Mouse (Mus musculus): ENCODE results near the gene Trim27. TPM values are rescaled to one million over a fixed set of nuclear protein-coding genes. Genes with fewer than 3 reads are reported as not detected.
A peak's percentile ranks its signal among the peaks of the same experiment; 100 is the strongest.

The Trim27 gene
- polyA plus RNA-seq, 1 experiment from 2014 or later = 57.8 TPM

DNA sequence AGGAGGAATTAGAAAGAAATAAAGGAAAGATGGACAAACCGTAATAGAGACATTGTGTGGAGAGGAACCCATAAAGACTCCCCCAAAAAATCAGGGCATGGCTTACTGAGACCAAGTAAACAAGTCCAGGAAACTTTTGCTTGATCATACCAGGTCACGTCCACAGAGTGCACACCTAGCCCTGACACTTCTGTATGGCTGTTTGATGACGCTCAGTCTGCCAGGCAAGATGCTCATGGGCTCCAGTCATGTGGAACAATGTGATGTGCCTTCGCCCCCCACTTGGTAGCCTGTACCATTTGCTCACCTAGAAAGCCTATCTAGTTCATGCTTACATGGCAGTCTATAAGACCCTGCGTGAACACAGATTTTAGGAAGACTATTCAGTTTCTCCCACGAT is 3.8 kb downstream of the Trim27 start:
- TF ChIP-seq CTCF (IDR thresholded peaks at IDR 0.05) = no peak
- POLR2A ChIA-PET = no interaction called here
- ATAC-seq (no peak), DNase-seq (ENCODE audit: low read depth, low spot score) (no peak)
- CTCF ChIA-PET = interaction anchor here (0.6 kb wide), 1 partner anchor 132 kb away, joined by 4 read pairs; no protein-coding TSS in a partner anchor
- in situ Hi-C loops (cut with MboI; ENCODE audit: low pct_unique_long_range_greater_than_20kb) = loop anchor here (10.0 kb wide), 1 partner anchor 542 kb away; the partner anchor contains the start of gene Hist1h2bm
- no peaks in the 10 kb centered on the region for H3K27me3 ChIP-seq

DNA sequence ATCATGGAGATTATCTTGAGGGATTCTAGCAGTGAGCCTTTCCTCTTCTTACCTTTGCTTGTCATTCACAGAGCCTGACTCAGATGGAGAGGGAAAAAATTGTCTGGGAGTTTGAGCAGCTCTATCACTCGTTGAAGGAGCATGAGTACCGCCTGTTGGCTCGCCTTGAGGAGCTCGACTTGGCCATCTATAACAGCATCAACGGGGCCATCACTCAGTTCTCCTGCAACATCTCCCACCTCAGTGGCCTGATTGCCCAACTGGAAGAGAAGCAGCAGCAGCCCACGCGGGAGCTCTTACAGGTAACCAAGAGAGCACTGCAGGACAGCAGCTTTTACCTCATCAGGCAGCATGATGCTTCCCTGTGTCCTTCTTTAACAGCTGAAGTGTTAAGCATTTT is 4.4 kb downstream of the Trim27 start:
- DNase-seq (ENCODE audit: low read depth, low spot score) (no peak), ATAC-seq (no peak)
- no peak for TF ChIP-seq CTCF (IDR thresholded peaks at IDR 0.05)
- POLR2A ChIA-PET = no interaction called here
- in situ Hi-C loops (cut with MboI; ENCODE audit: low pct_unique_long_range_greater_than_20kb) = loop anchor here (10.0 kb wide), 1 partner anchor 541 kb away; the partner anchor contains the start of gene Hist1h2bm
- H3K27me3 ChIP-seq = no peaks in the 10 kb centered on the region
- CTCF ChIA-PET = no interaction called here

DNA sequence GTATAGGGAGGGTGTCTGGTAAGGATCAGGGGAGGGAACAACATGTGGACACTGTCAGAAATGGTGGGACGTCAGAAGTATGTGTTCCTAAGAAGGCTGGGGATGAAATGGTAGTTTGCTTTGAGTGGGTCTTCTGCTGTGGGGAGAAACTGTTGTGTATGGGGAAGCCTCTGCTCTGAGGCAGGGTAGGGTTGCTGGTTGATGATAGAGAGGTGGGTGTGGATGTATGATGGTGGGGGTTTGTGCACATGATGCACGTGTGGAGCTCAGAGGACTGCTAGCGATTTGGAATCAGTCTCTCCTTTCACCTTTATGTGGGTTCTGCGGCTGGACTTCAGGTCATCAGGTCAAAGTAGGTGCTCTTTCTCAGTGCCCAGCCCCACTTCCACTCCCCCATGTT is 6.3 kb downstream of the Trim27 start:
- TF ChIP-seq CTCF (IDR thresholded peaks at IDR 0.05) = no peak
- ChIA-PET CTCF (interaction anchor here (2.1 kb wide), 1 partner anchor 15 kb away, joined by 6 read pairs; no protein-coding TSS in a partner anchor), POLR2A (no interaction called here)
- DNase-seq (ENCODE audit: low read depth, low spot score) (no peak), ATAC-seq (no peak)
- in situ Hi-C loops (cut with MboI; ENCODE audit: low pct_unique_long_range_greater_than_20kb) = loop anchor here (10.0 kb wide), 1 partner anchor 539 kb away; the partner anchor contains the start of gene Hist1h2bm
- H3K27me3 ChIP-seq = no peaks in the 10 kb centered on the region

DNA sequence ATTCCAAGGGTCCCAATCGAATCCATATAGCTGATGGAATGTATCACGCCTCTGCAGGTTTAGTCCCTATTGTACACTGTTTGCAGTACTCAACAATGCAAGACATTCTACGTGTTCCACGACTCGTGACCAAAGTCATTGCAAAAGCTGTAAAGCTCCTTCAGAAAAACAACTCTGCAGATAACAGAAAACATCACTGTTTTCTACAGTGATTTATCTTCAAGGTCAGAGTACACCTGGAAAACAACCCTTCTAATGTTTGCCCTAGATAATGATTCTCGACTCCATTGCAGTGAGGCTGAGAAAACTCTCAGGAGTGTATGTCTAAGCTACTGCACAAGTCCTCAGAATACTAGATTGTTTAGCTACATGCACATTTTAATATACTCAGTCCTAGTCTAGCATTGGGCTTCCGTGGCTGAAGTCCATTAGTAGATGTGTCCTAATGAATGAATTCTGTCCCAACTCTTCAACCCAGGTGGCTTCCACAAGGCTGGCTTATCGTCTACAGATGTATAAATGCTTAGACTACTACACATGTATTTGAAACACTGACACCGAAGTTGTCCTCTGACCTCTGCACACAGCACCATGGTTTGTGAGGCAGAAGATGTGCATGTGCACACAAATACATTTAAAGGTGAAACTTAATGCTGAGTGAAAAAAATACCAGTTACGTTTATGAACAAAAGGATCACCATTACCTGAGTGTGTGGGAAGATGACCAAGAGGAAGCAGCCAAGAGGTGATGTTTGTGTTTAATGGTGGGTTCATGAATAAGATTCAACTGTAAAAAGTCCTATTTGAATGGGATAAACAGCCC is 16.4 kb downstream of the Trim27 start:
- in situ Hi-C loops (cut with MboI; ENCODE audit: low pct_unique_long_range_greater_than_20kb) = no loop called here
- ChIA-PET POLR2A (no interaction called here), CTCF (interaction anchor here (0.9 to 1.6 kb wide), 3 partner anchors 11 to 35 kb away, joined by 3 to 6 read pairs (median 5); no protein-coding TSS in a partner anchor)
- no peak for DNase-seq (ENCODE audit: low read depth, low spot score)
- no peaks in the 10 kb centered on the region for H3K27me3 ChIP-seq
- TF ChIP-seq CTCF (IDR thresholded peaks at IDR 0.05) = no peak
- ATAC-seq = no peak

DNA sequence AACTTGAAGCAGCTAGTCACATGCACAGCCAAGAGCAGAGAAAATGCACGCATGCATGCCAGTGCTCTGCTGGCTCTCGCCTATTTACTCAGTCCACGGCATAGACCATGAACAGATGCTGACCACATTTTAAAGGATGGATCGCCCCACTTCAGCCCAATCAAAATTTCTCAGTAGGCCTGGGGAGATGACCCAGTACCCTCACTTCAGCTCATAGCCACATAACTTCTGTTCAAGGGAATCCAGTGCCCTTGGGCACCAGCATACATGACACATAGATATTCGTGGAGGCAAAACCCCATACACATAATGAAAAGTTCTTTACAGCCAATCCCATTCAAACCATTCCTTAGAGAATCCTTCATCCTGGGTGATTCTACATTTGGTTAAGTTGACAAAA is 18.5 kb downstream of the Trim27 start:
- POLR2A ChIA-PET = interaction anchor here (0.6 kb wide), 1 partner anchor 24 kb away, joined by 4 read pairs; no protein-coding TSS in a partner anchor
- no peak for TF ChIP-seq CTCF (IDR thresholded peaks at IDR 0.05)
- H3K27me3 ChIP-seq = no peaks in the 10 kb centered on the region
- ATAC-seq = peak; percentile 46
- DNase-seq (ENCODE audit: low read depth, low spot score) = no peak
- CTCF ChIA-PET = interaction anchor here (0.6 to 1.0 kb wide), 3 partner anchors 9 to 36 kb away, joined by 3 read pairs; no protein-coding TSS in a partner anchor
- in situ Hi-C loops (cut with MboI; ENCODE audit: low pct_unique_long_range_greater_than_20kb) = no loop called here

DNA sequence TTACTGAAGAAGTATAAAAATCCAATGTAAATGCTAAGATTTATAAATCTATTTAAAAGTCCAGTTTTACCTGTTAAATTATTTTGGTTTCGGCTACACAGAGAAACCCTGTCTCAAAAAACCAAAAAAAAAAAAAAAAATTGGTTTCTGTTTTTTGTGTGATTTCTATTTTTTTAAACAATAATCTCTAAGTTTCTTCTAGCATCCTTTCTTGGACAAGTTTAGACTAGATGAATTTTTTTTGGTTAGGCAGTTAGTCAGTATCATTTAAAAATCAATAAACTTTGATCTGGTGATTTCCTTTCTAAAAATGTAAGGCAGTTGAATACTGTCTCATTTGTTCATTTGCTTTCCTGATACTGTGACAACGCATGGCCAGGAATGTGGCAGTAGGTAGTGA is 19.1 kb downstream of the Trim27 start:
- ChIA-PET POLR2A (no interaction called here), CTCF (interaction anchor here (0.9 to 1.0 kb wide), 2 partner anchors 10 to 25 kb away, joined by 3 read pairs; no protein-coding TSS in a partner anchor)
- in situ Hi-C loops (cut with MboI; ENCODE audit: low pct_unique_long_range_greater_than_20kb) = no loop called here
- no peaks in the 10 kb centered on the region for H3K27me3 ChIP-seq
- ATAC-seq = no peak
- no peak for DNase-seq (ENCODE audit: low read depth, low spot score)
- no peak for TF ChIP-seq CTCF (IDR thresholded peaks at IDR 0.05)

DNA sequence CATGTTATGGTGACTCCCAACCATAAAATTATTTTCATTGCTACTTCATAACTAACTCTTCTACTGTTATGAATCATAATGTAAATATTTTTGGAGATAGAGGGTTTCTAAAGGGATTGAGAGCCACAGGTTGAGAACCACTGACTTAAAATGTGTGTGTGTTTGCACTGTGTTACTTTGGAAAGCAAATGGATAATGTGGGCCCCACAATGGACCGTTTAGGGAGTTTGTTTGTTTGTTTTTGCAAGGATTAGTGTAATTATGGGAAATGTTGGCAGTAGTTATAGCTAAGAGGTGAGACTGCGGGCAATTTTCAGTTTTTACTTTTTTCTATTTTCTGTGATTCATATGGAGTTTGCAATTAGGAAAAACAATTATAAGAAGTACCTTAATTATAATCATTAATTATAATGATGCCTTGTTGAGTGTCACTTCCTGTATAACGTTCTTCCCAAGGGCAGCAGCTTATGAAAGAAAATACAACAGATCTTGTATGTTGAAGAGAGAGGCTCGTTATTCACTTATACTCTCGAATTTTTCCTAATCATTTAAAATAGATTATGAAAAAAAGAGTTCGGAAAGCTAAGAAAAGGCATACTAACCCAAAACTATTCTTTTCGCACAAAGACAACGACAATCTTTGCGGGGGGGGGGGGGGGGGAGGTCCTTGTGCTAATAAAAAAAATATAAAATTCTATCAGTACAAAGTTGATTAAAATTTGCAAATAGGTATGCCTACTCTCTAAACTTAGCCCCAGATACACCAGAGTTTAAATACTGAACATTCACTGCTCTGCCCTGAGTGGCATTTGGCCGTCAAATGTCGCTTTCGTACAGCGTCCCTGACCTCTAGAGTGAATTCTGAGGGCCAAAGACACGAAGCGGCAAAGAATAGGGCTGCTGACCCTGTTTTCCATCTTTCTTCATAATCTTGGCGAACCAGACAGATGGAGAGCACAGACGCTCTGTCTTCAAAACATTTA is 20.1 kb downstream of the Trim27 start:
- POLR2A ChIA-PET = no interaction called here
- no peak for TF ChIP-seq CTCF (IDR thresholded peaks at IDR 0.05)

DNA sequence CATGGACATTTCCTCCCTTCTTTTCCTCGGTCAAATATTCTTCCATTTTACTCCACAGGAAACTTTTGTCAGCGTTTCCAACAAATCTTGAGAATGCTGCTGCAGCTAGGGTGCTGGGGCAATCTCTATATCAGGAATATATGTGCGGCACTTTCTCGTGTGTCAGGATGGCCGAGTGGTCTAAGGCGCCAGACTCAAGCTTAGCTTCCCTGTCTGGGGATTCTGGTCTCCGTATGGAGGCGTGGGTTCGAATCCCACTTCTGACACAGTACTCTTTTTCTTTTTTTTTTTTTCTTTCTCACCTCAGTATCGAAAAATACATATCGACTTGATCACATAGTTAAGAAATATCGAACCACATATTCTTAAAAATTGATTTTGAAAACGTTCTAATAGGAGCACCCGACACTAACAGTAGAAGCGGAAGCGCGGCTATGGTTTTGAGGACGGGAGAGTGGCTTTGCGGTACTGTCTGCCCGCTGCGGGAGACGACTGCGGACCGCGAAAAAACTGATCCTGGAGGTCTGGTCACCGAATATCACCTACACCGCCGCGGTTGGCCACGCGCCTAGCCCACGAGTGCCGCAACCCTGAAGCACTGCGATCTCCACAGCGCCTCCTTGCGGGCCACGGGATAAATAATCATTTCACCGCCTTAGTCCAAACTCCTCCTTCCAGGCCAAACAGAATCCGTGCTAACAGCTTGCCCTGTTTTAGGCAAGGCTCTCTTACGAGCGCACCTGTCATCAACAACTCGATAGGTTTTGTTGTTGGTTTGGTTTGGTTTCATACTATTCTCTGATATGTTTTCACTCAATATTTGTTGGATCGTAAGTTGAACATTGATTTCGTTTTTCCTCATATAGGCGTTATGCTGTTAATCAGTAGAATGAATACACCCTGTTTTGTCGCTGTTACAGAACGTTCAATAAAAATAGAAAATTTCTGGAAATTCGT is 21.1 kb downstream of the Trim27 start:
- DNase-seq (ENCODE audit: low read depth, low spot score) (peak; percentile 75), ATAC-seq (peak; percentile 85)
- CTCF ChIA-PET = interaction anchor here (1.1 to 2.7 kb wide), 6 partner anchors 14 to 125 kb away, joined by 3 to 11 read pairs (median 4); no protein-coding TSS in a partner anchor
- in situ Hi-C loops (cut with MboI; ENCODE audit: low pct_unique_long_range_greater_than_20kb) = no loop called here
- peak; percentile 95 for TF ChIP-seq CTCF (IDR thresholded peaks at IDR 0.05)
- POLR2A ChIA-PET = interaction anchor here (1.3 kb wide), 1 partner anchor 21 kb away, joined by 3 read pairs; no protein-coding TSS in a partner anchor
- no peaks in the 10 kb centered on the region for H3K27me3 ChIP-seq

More for the DNA sequence above, 20.1 kb downstream of the Trim27 start:
- no peaks in the 10 kb centered on the region for H3K27me3 ChIP-seq
- in situ Hi-C loops (cut with MboI; ENCODE audit: low pct_unique_long_range_greater_than_20kb) = no loop called here
- ATAC-seq (peak; percentile 48), DNase-seq (ENCODE audit: low read depth, low spot score) (no peak)
- CTCF ChIA-PET = interaction anchor here (0.6 to 1.6 kb wide), 4 partner anchors 13 to 233 kb away, joined by 3 to 6 read pairs (median 4); no protein-coding TSS in a partner anchor

DNA sequence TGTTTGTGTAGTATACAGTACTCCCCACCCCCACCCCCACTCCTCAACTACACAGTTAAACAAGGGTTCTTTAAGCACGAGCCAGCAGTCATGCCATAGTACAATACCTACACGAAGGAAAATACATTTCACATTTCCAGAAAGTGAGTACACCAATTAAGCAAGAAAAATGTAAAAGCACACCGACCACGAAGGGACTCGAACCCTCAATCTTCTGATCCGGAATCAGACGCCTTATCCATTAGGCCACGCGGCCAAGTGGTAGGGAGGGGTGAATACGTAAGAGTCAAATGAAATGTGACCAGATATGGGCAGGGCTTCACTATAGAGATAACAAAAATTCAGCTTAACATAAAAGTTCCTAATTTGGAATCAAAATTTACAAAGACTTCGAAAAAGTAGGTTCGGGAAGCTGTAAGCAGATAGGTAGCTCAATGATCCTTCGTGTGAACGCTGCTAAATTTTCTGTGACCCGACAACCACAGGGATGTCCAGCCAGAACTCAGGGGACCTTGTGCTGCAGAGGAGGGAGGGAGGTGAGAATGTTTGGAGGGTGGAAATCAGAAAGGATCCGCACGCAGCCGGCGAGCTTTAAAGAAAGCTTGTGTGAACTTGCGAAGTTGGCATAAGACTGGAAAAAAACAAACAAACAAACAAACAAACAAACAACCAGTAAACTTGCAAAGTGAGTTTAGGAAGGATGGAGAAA is 36.2 kb downstream of the Trim27 start:
- H3K27me3 ChIP-seq = no peaks in the 10 kb centered on the region
- DNase-seq (ENCODE audit: low read depth, low spot score) (no peak), ATAC-seq (no peak)
- TF ChIP-seq CTCF (IDR thresholded peaks at IDR 0.05) = no peak
- ChIA-PET POLR2A (no interaction called here), CTCF (no interaction called here)
- in situ Hi-C loops (cut with MboI; ENCODE audit: low pct_unique_long_range_greater_than_20kb) = no loop called here

Measured in Patski (cell line).